14 mouse cellular contexts compared by ENCODE assay signal in the genomic region with DNA sequence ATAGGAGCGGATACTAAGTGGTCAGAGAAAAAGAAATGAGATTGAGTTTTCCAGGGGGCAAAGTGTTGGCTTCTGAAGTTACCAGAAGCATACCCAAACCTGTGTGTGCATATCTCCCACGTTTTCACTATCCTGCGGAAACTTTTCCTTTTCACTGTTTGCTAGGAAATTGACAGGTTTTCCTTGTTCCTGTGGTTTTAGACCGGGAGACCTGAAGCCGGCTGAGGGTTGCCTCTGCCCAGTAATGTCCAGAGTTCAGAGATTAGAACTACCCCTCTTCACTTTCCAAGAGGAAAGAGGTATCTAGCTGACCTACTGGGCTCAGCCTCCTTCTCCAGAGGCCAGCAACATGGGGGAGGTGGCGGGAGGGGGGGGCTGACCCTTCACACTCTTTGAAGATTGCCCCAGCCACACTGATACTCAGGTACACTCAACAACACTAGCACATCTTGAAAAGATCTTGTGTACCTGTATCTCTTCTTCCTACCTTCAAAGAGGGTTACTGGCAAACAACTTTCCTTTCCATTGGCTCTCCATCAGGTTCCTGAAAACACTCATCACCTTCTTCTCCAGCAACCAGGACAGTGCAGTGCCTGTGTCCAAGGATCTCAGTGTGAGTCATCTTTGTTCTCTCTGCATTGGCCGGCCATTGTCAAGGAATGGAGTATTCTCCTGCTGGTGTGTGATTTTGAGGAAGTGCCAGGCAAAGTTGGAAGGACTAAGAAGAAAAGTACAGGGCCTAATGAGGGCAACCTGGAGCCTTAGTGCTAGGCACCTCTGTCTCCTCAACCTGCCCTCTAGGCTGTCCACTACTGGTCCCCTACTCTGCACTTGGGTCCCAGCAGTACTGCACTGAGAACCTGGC. TPM values are rescaled to one million over a fixed set of nuclear protein-coding genes. Genes with fewer than 3 reads are reported as not detected.
DNase-seq lines count a peak whose midpoint lies in the region; ATAC-seq and TF ChIP-seq lines count a peak whose summit lies in the region.
"Had no signal": no experiment of that assay in that cellular context is flagged by ENCODE, and none has a peak within 500 bp of the region (broad histone marks: within the 10 kb centered on the region; RNA-seq: fewer than 3 reads in every experiment).

No protein-coding gene starts in this region.

- ATAC-seq in forebrain, embryonic 15.5 days (replicated peaks), result no peak
- ATAC-seq in forebrain, embryonic 11.5 days (replicated peaks; ENCODE audit: low FRiP score), result no peak
- no peak for ATAC-seq in lung, embryonic 14.5 days (ENCODE audit: insufficient read depth)
- no peak for ATAC-seq in embryonic facial prominence, embryonic 12.5 days (ENCODE audit: insufficient number of reproducible peaks, insufficient read depth, low FRiP score, low TSS enrichment)
- ATAC-seq in erythroid progenitor cell, adult 5-6 weeks (replicated peaks; ENCODE audit: low FRiP score, poor library complexity, severe bottlenecking), result no peak
- ATAC-seq: activated CD4-positive, CD25-positive, alpha-beta regulatory T cell, adult 4 months had no signal

- H3K9me3 ChIP-seq in forebrain, embryonic 15.5 days, result no peaks in the 10 kb centered on the region
- no peaks in the 10 kb centered on the region for H3K9me3 ChIP-seq in forebrain, embryonic 11.5 days (ENCODE audit: control insufficient read depth, low read length)
- no peaks in the 10 kb centered on the region for H3K9me3 ChIP-seq in lung, embryonic 14.5 days (ENCODE audit: low read depth, low read length)
- no peaks in the 10 kb centered on the region for H3K9me3 ChIP-seq in embryonic facial prominence, embryonic 12.5 days
- H3K9me3 ChIP-seq: liver, embryonic 13.5 days had no signal

- no peak for TF ChIP-seq POLR2A in myocyte (IDR thresholded peaks at IDR 0.05; ENCODE audit: insufficient read length, low read depth)

- H3K27ac ChIP-seq in forebrain, embryonic 15.5 days (replicated peaks), result no peak overlapping the region
- H3K27ac ChIP-seq in forebrain, embryonic 11.5 days (ENCODE audit: low read depth, low read length), result no peak overlapping the region
- no peak overlapping the region for H3K27ac ChIP-seq in lung, embryonic 14.5 days (ENCODE audit: low read depth)
- H3K27ac ChIP-seq in embryonic facial prominence, embryonic 12.5 days, result peak overlapping the region; percentile 52; the same call in 1 of the 2 replicates
- H3K27ac ChIP-seq: hindbrain, embryonic 14.5 days; liver, embryonic 13.5 days had no signal

- whole genome bisulfite sequencing in forebrain, embryonic 15.5 days, result 4% methylated on average over 7 of the region's 7 CpGs
- WGBS in forebrain, embryonic 11.5 days, result 4% methylated on average over 7 of the region's 7 CpGs
- WGBS in lung, embryonic 14.5 days, result 3% methylated on average over 7 of the region's 7 CpGs
- WGBS in embryonic facial prominence, embryonic 12.5 days, result 3% methylated on average over 7 of the region's 7 CpGs

- H3K9ac ChIP-seq in forebrain, embryonic 15.5 days (replicated peaks), result no peak overlapping the region
- H3K9ac ChIP-seq in forebrain, embryonic 11.5 days (ENCODE audit: low read length), result no peak overlapping the region
- H3K9ac ChIP-seq in lung, embryonic 14.5 days, result no peak overlapping the region
- 0 out of 2 replicates have a peak overlapping the region, but pooled peaks have one; percentile 27 for H3K9ac ChIP-seq in embryonic facial prominence, embryonic 12.5 days
- H3K9ac ChIP-seq: hindbrain, embryonic 14.5 days; liver, embryonic 13.5 days had no signal

- peak overlapping the region; percentile 0; the same call in 1 of the 2 replicates for H3K4me2 ChIP-seq in forebrain, embryonic 15.5 days (replicated peaks)
- no peak overlapping the region for H3K4me2 ChIP-seq in forebrain, embryonic 11.5 days (ENCODE audit: low read depth, low read length, severe bottlenecking)
- H3K4me2 ChIP-seq in lung, embryonic 14.5 days, result no peak overlapping the region
- H3K4me2 ChIP-seq in embryonic facial prominence, embryonic 12.5 days (replicated peaks), result peak overlapping the region; percentile 36
- H3K4me2 ChIP-seq in myocyte (ENCODE audit: low read depth), result peak overlapping the region; percentile 38

- H3K36me3 ChIP-seq in forebrain, embryonic 15.5 days, result no peaks in the 10 kb centered on the region
- H3K36me3 ChIP-seq in forebrain, embryonic 11.5 days (ENCODE audit: control insufficient read depth, insufficient read depth, low read length), result no peaks in the 10 kb centered on the region
- no peaks in the 10 kb centered on the region for H3K36me3 ChIP-seq in lung, embryonic 14.5 days (ENCODE audit: insufficient read depth)
- no peaks in the 10 kb centered on the region for H3K36me3 ChIP-seq in embryonic facial prominence, embryonic 12.5 days
- no peaks in the 10 kb centered on the region for H3K36me3 ChIP-seq in myocyte (ENCODE audit: control insufficient read depth, insufficient read depth)
- H3K36me3 ChIP-seq: liver, embryonic 13.5 days had no signal

- peaks cover 46% of the 10 kb centered on the region for H3K4me1 ChIP-seq in forebrain, embryonic 15.5 days
- peaks cover 8% of the 10 kb centered on the region; the same call in 1 of the 2 replicates for H3K4me1 ChIP-seq in forebrain, embryonic 11.5 days (replicated peaks; ENCODE audit: control insufficient read depth, insufficient read depth, low read length)
- H3K4me1 ChIP-seq in lung, embryonic 14.5 days (ENCODE audit: insufficient read depth), result no peaks in the 10 kb centered on the region
- H3K4me1 ChIP-seq in embryonic facial prominence, embryonic 12.5 days, result peaks cover 19% of the 10 kb centered on the region

- H3K4me3 ChIP-seq in forebrain, embryonic 15.5 days, result no peak overlapping the region
- H3K4me3 ChIP-seq in forebrain, embryonic 11.5 days (ENCODE audit: low read depth, low read length), result no peak overlapping the region
- no peak overlapping the region for H3K4me3 ChIP-seq in lung, embryonic 14.5 days (ENCODE audit: low read depth, low read length)
- 0 out of 2 replicates have a peak overlapping the region, but pooled peaks have one; percentile 14 for H3K4me3 ChIP-seq in embryonic facial prominence, embryonic 12.5 days
- H3K4me3 ChIP-seq in myocyte, result no peak overlapping the region

- no peaks in the 10 kb centered on the region for H3K79me2 ChIP-seq in myocyte (ENCODE audit: control insufficient read depth, insufficient read depth)

- peaks cover 59% of the 10 kb centered on the region for H3K27me3 ChIP-seq in forebrain, embryonic 15.5 days
- peaks cover 78% of the 10 kb centered on the region for H3K27me3 ChIP-seq in forebrain, embryonic 11.5 days (ENCODE audit: control insufficient read depth, insufficient read depth, low read length)
- peaks cover 92% of the 10 kb centered on the region for H3K27me3 ChIP-seq in lung, embryonic 14.5 days (ENCODE audit: insufficient read depth, low read length)
- peaks cover 78% of the 10 kb centered on the region for H3K27me3 ChIP-seq in embryonic facial prominence, embryonic 12.5 days
- H3K27me3 ChIP-seq in myocyte (ENCODE audit: control insufficient read depth, insufficient read depth, insufficient read length), result no peaks in the 10 kb centered on the region

- TF ChIP-seq CTCF in lung, embryonic 14.5 days (IDR thresholded peaks at IDR 0.05; ENCODE audit: low read depth), result no peak

- no peak overlapping the region for H3ac ChIP-seq in myocyte (ENCODE audit: control insufficient read depth, insufficient read length)

- no peak for DNase-seq in forebrain, embryonic 11.5 days (ENCODE audit: low spot score)
- peak; percentile 15 for DNase-seq in lung, embryonic 14.5 days
- no peak for DNase-seq in lung, postnatal 14 days
- DNase-seq in cerebellum, adult 9-10 months, result no peak
- DNase-seq: liver, embryonic 13.5 days; lung, postnatal 36 days; right cerebral cortex, adult 18-20 months; thymus, postnatal 14 days had no signal

TF ChIP-seq in myocyte, 11 proteins besides CTCF, POLR2A, EP300 and RAD21:
- TF ChIP-seq USF1 (IDR thresholded peaks at IDR 0.05; ENCODE audit: low read depth) (no peak), CEBPB (IDR thresholded peaks at IDR 0.05; ENCODE audit: insufficient read depth, poor library complexity, severe bottlenecking) (no peak), MAX (IDR thresholded peaks at IDR 0.05; ENCODE audit: low read depth) (no peak), TCF12 (IDR thresholded peaks at IDR 0.05; ENCODE audit: insufficient read depth, poor library complexity, severe bottlenecking) (no peak), MYOG (IDR thresholded peaks at IDR 0.05; ENCODE audit: control insufficient read depth in 1 of 3, insufficient read depth in 1 of 3, insufficient read length in 2 of 3, low read depth in 2 of 3) (no peak), E2F4 (IDR thresholded peaks at IDR 0.05; ENCODE audit: insufficient read depth) (no peak), REST (IDR thresholded peaks at IDR 0.05; ENCODE audit: insufficient read depth, insufficient read length) (no peak), SRF (IDR thresholded peaks at IDR 0.05; ENCODE audit: control insufficient read depth, insufficient read length, low read depth) (no peak), MYOD1 (IDR thresholded peaks at IDR 0.05; ENCODE audit: control insufficient read depth in 1 of 3, insufficient read length in 2 of 3, low read depth in 2 of 3) (no peak), POLR2AphosphoS2 (IDR thresholded peaks at IDR 0.05; ENCODE audit: insufficient read length, low read depth) (no peak), TCF3 (IDR thresholded peaks at IDR 0.05; ENCODE audit: insufficient read length, low read depth) (no peak)

RNA-seq across cellular contexts. Expression of a gene that starts 1.3 kb away (rescaled TPM):
- polyA plus RNA-seq in forebrain, embryonic 15.5 days (2015; fragmentation: Nextera tagmentation; extraction: Ambion mirVana), result 46.2 and 62.5 TPM in 2 replicates
- 1.5 and 1.9 TPM in 2 replicates for polyA plus RNA-seq in forebrain, embryonic 11.5 days (2014; fragmentation: Nextera tagmentation; extraction: Ambion mirVana)
- 0.61 and 0.79 TPM in 2 replicates for polyA plus RNA-seq in lung, embryonic 14.5 days (2014; fragmentation: Nextera tagmentation; extraction: Ambion mirVana)
- polyA plus RNA-seq in embryonic facial prominence, embryonic 12.5 days (2016; fragmentation: Nextera tagmentation; extraction: Ambion mirVana), result 18.9 and 22.2 TPM in 2 replicates
- 1.8 TPM for polyA plus RNA-seq in myocyte (2012; fragmentation: generic; extraction: Trizol)
- not detected in 2 replicates for total RNA-seq in erythroid progenitor cell, adult 5-6 weeks (2015; ENCODE audit: low replicate concordance)
- total RNA-seq in erythroid progenitor cell, adult 5-6 weeks (2017; ENCODE audit: low replicate concordance), result 0.08 TPM in 1 of 2 replicates, not detected in the other

Comparison
In these comparisons a context has a peak if more than half of its experiments do, and no peak if none do; other contexts are left out.
1. H3K4me2 ChIP-seq: peak in forebrain, embryonic 15.5 days (single experiment), embryonic facial prominence, embryonic 12.5 days (single experiment) and myocyte (single experiment); none in forebrain, embryonic 11.5 days (single experiment) and lung, embryonic 14.5 days (single experiment).